Mouse (Mus musculus) frontal cortex, adult (tissue): ENCODE measurements at regions not wholly inside any gene's neighbourhood (a gene's known extent, or its start where the extent isn't known, plus 50 kb on each side); places are given as distances from the start of the nearest gene placed in this dataset.
"Not testable (repeated sequence)": the region's sequence is repeated elsewhere in the genome, so short reads cannot be mapped to it uniquely, and the experiment has no call there.

Experiments
- ATAC-seq: cut with Nextera tagmentation; 2 replicates; pipeline ENCODE4 v1.9.2; 2017; ENCODE audit warnings: mild to moderate bottlenecking, moderate library complexity, mixed read lengths; ENCODE audit not compliant: low TSS enrichment

DNA sequence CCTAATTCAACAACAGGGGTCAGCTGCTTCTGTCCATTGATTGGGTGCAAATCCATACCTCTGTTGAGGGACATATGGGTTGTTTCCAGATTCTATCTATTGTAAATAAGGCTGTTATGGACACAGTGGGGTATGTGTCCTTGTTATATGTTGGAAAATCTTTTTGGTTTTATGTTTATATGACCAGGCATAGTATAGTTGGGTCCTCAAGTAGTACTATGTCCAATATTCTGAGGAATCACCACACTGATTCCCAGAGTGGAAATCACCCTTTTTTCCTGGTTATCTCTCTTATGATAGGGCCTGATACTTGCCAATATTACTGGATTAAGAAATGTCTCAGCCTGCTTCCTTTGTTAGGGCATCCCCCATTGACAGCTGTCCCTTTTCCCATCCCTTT lies 1471.0 kb downstream of the Kcnt2 start:
- ATAC-seq: no peak

- no peak for ATAC-seq
These were observed 1471.6 kb downstream of the Kcnt2 start for GRCm38 (mm10) chr1:141717510-141717909.

GRCm38 (mm10) chr1:141741299-141741698 lies 1495.3 kb downstream of the Kcnt2 start:
- ATAC-seq: peak; percentile 38; the same call in 1 of the 2 replicates

DNA sequence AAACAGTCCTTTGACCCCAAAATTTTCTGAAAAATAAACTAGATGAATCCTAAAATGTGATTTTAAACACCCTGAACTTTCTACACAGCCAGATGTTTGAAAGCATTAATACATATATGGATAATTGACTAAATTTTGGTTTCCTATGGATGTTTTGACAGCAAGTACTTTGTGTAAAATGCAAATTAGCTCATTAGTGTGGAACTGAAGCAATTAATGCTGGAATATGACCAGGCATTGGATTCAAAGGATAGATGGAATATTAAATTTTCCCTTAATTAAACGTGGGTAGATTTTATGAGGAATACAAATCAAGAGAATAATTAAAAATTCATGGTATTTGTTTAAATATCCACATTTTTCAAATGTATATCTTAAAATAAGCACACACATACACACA lies 1530.1 kb downstream of the Kcnt2 start:
- ATAC-seq: no peak

GRCm38 (mm10) chr1:141783367-141783766 lies 1537.4 kb downstream of the Kcnt2 start:
- peak; percentile 97 for ATAC-seq

DNA sequence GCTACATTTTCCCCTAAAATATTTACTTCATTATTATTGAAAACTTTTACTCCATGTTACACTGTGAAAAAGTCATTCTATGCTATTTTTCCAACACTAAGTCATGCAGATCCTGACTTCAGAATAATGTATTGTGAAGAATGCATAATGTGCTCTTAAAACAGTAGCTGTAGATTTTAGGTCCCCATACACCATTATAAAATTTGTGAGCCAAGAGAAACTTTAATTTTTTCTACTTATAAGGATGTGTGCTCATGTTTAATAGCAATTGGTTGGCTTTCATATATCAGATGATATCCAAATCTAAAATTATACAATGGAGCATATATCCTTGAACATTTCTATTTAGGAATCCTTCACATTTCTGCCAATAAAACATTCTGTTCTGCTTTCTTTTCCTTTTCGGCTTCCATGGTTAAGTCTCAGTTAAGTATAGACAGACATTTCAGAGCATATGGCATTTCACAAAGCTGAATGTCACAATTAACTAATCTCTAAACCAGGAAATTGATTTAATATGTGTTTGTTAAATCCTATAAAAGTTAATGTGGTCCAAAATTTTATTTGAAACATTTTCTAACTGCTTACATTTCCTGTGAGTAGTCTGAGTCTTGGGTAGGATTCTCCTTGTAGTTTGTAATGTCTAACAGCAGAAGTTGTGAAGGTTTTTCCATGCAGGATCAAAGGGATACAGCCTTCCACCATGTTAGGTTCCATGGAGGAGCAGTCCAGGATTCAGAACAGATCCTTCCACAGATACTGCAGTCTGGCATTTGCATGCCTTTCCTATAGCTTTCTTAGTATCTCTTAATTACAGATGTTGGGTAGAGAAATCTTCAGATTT lies 1567.6 kb downstream of the Kcnt2 start:
- ATAC-seq: peak; percentile 91

GRCm38 (mm10) chr1:141831444-141831843 lies 1585.5 kb downstream of the Kcnt2 start:
- peak; percentile 100 for ATAC-seq

GRCm38 (mm10) chr1:141842547-141842946 lies 1596.6 kb downstream of the Kcnt2 start:
- ATAC-seq: peak; percentile 95

DNA sequence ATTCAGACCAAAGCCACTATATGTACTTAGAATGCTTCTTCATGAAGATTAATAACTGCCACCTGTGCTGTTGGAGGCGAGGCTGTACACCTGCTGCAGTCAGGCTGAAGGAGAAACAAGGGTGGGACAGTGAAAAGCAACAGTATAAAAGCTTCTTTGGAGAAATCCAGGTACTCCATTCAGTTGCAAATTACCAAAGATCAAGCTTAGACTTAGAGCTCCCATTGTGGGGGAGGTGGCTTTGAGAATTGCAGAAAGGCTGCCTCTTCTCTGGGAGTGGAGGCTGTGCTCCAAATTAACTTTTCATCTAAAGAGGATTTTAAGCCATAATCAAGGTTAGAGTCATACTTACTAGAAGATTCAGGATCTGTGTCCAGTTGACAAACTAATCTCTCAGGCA lies 1607.9 kb downstream of the Kcnt2 start:
- ATAC-seq: not testable (repeated sequence)

DNA sequence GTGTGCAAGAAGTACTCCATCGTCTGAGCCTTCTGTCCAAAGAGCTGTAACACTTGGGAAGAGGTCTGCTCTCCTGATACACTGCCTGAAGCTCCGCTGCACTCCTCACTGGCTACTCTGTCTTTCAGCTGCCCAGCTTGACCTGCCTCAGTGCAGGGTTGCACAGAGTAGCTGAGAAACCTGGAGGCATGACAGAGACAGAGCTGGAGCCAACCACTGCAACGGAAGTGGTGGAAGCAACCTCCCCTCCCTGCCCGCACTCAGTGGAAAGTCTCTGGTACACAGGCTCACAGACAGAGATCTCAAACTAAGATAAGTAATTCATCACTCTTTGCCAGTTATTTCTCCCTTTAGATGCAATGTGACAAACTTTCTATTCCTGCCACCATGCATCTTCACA lies 1638.4 kb downstream of the Kcnt2 start:
- no peak for ATAC-seq

- no peak for ATAC-seq
These were observed 1652.0 kb downstream of the Kcnt2 start for GRCm38 (mm10) chr1:141897924-141898455.

DNA sequence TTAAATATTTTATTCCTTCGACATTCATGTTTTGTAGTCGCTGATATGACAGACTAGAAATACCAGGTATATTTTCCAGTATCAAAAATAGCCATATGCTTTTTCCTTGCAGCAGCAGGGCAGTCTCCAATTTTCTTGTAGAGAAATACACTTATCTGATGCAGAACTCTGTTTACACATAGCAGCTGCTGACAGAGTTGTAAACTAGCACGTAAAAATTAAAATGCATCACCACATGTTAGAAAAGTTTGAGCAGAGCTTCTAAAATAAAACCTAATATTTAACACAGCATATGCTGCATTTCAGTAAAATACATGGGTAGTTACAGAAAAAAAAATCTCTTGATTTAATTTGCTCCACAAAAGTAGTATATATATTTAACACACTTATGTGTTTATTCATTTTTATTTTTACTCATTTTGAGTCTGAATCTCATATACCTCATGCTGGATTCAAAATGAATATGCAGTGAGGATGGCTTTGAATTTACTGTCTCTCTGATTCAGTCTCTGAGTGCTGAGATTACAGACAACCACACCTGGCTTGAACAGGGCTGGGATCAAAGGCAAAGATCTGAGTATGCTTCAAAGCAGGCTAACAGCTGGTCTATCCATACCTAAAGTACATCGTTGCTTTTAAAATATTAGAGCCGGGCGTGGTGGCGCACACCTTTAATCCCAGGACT lies 1665.9 kb downstream of the Kcnt2 start:
- peak; percentile 87 for ATAC-seq

- no peak for ATAC-seq
These were observed 1680.2 kb downstream of the Kcnt2 start for GRCm38 (mm10) chr1:141926194-141926593.

DNA sequence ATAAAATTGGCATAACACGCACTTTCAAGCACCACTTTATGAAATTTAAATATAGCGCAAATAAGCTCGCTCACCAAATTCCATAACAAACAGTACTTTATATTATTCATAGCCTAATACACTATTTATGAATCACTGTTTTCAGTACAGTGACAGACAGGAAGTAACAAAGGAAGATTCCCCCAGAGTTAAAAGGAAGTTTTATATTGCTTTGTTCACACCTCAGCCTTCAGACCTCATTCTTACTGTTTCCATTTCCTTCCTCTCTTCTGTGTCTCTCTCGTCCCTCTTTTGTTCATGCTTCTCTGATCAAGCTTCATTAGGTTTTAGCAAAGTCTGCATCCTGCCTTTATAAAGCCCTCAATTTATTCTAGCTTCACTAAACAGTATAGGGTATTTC lies 1680.8 kb downstream of the Kcnt2 start:
- no peak for ATAC-seq

GRCm38 (mm10) chr1:141948055-141948454 lies 1692.4 kb upstream of the B3galt2 start:
- no peak for ATAC-seq

- peak; percentile 67 for ATAC-seq
These were observed 1686.1 kb upstream of the B3galt2 start for GRCm38 (mm10) chr1:141954323-141954867.

GRCm38 (mm10) chr1:141961743-141962142 lies 1678.7 kb upstream of the B3galt2 start:
- no peak for ATAC-seq

DNA sequence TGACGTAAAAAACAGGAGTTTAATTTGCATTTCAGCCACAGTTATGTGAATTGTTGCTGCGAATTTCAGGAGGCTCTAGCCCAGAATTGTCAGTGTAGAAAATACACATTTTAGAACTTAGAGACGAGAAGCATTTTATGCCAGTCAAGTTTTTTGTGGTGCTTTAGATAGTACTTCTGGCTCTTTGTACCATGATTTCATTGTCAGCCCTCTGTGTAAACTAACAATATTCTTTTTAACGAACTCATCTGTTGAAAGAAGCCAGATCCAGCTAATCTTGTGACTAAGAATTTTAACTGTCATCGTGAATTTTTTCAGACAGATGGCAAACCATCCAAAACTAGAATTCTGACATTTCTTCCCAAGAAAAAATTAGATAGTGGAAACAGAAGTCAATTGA lies 1672.3 kb upstream of the B3galt2 start:
- ATAC-seq: peak; percentile 89

GRCm38 (mm10) chr1:141974329-141974728 lies 1666.1 kb upstream of the B3galt2 start:
- ATAC-seq: peak; percentile 94

- peak; percentile 83 for ATAC-seq
These were observed 1640.7 kb upstream of the B3galt2 start for GRCm38 (mm10) chr1:141999769-142000168.

DNA sequence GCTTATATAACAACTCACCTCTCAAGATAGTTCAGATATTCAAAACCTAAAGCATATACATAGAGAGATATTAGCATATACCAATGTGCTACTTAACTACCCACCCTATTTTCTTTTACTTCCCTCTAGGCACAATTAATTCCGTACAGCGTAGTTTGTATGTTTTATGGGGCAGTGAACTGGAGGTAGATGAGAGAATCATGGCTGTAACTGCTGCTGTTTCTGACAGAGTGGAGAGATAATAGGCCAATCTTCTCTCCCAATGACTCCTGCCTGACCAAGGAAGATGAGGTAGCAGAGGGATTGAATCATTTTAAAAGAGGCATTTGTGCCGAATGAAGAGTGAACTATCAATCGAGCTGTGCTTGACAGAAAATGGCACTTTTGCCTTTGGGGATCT lies 1640.1 kb upstream of the B3galt2 start:
- no peak for ATAC-seq

- ATAC-seq: no peak
These were observed 1634.1 kb upstream of the B3galt2 start for GRCm38 (mm10) chr1:142006316-142006715.

DNA sequence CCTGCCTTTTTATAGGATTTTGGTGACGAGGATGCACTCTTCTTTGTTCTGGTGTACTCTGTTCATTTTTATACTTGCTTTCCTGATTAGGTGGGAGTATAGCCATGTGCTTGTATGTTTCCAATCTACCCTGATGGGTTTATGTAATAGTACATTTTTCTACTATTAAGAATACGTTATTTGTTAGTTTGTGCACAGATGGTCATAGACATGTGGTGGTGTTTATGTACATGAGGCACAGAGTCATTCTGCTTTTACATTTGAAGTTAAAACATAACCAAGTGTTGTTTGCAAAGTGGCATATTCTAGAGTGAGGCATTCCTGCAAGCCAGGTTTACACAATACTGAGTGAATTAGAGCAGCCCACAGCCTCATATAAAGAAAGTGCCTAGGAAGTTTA lies 1597.7 kb upstream of the B3galt2 start:
- ATAC-seq: no peak
